Mouse (Mus musculus): ENCODE data around the gene Dagla. TPM values are rescaled to one million over a fixed set of nuclear protein-coding genes. Genes with fewer than 3 reads are reported as not detected.

The Dagla gene
- polyA plus RNA-seq, 1 experiment from 2014 or later: 1.3 TPM

- Histone ChIP-seq H3K27ac (ENCODE audit: poor library complexity, severe bottlenecking) (no peak overlapping the region), H3K9me3 (replicated peaks) (no peaks in the 10 kb centered on the region), H3K4me2 (no peak overlapping the region), H3K36me3 (no peaks in the 10 kb centered on the region), H3K27me3 (replicated peaks) (peaks cover 77% of the 10 kb centered on the region), H3K4me1 (replicated peaks) (no peaks in the 10 kb centered on the region), H3K4me3 (no peak overlapping the region), H3K9ac (no peak overlapping the region)
- 35% methylated on average over 9 of the region's 9 CpGs for WGBS
- ATAC-seq (ENCODE audit: insufficient number of reproducible peaks, low FRiP score): no peak
These were observed 29.0 kb upstream of the Dagla start for GRCm38 (mm10) chr19:10333545-10334252.

- no peak overlapping the region for H3K4me2 ChIP-seq
- H3K4me1 ChIP-seq (replicated peaks): no peaks in the 10 kb centered on the region
- H3K36me3 ChIP-seq: no peaks in the 10 kb centered on the region
- 55% methylated on average over 4 of the region's 4 CpGs for WGBS
- H3K9ac ChIP-seq: no peak overlapping the region
- H3K4me3 ChIP-seq: no peak overlapping the region
- H3K27ac ChIP-seq (ENCODE audit: poor library complexity, severe bottlenecking): no peak overlapping the region
- no peaks in the 10 kb centered on the region for H3K9me3 ChIP-seq (replicated peaks)
- no peak for ATAC-seq (ENCODE audit: insufficient number of reproducible peaks, low FRiP score)
- peaks cover 63% of the 10 kb centered on the region for H3K27me3 ChIP-seq (replicated peaks)
These were observed 27.0 kb upstream of the Dagla start for GRCm38 (mm10) chr19:10331706-10332105.

GRCm38 (mm10) chr19:10329033-10329432 is 24.4 kb upstream of the Dagla start:
- no peaks in the 10 kb centered on the region for H3K36me3 ChIP-seq
- no peaks in the 10 kb centered on the region for H3K9me3 ChIP-seq (replicated peaks)
- ATAC-seq (ENCODE audit: insufficient number of reproducible peaks, low FRiP score): no peak
- no peak overlapping the region for H3K4me3 ChIP-seq
- H3K4me2 ChIP-seq: no peak overlapping the region
- H3K27ac ChIP-seq (ENCODE audit: poor library complexity, severe bottlenecking): no peak overlapping the region
- H3K27me3 ChIP-seq (replicated peaks): peaks cover 48% of the 10 kb centered on the region
- H3K9ac ChIP-seq: no peak overlapping the region
- 71% methylated on average over 8 of the region's 8 CpGs for WGBS
- no peaks in the 10 kb centered on the region for H3K4me1 ChIP-seq (replicated peaks)

- Histone ChIP-seq H3K9me3 (replicated peaks) (no peaks in the 10 kb centered on the region), H3K4me2 (no peak overlapping the region), H3K27ac (ENCODE audit: poor library complexity, severe bottlenecking) (no peak overlapping the region), H3K9ac (no peak overlapping the region), H3K27me3 (replicated peaks) (peaks cover 29% of the 10 kb centered on the region), H3K4me1 (replicated peaks) (0 out of 2 replicates have a peak, but pooled peaks cover 7% of the 10 kb centered on the region), H3K4me3 (no peak overlapping the region), H3K36me3 (no peaks in the 10 kb centered on the region)
- WGBS: 48% methylated on average over 3 of the region's 3 CpGs
- no peak for ATAC-seq (ENCODE audit: insufficient number of reproducible peaks, low FRiP score)
These were observed 21.9 kb upstream of the Dagla start for GRCm38 (mm10) chr19:10326609-10327008.

- no peak overlapping the region for H3K4me3 ChIP-seq
- no peak for ATAC-seq (ENCODE audit: insufficient number of reproducible peaks, low FRiP score)
- 68% methylated on average over 5 of the region's 5 CpGs for WGBS
These were observed 19.2 kb upstream of the Dagla start for GRCm38 (mm10) chr19:10323860-10324259.

GRCm38 (mm10) chr19:10323362-10323837 is 18.7 kb upstream of the Dagla start:
- Histone ChIP-seq H3K4me2 (no peak overlapping the region), H3K4me1 (replicated peaks) (0 out of 2 replicates have a peak, but pooled peaks cover 7% of the 10 kb centered on the region), H3K9me3 (replicated peaks) (no peaks in the 10 kb centered on the region), H3K4me3 (no peak overlapping the region), H3K36me3 (no peaks in the 10 kb centered on the region), H3K9ac (no peak overlapping the region), H3K27me3 (replicated peaks) (peaks cover 14% of the 10 kb centered on the region), H3K27ac (ENCODE audit: poor library complexity, severe bottlenecking) (no peak overlapping the region)
- ATAC-seq (ENCODE audit: insufficient number of reproducible peaks, low FRiP score): peak; percentile 72
- 34% methylated on average over 9 of the region's 9 CpGs for WGBS

More at GRCm38 (mm10) chr19:10323860-10324259, 19.2 kb upstream of the Dagla start:
- Histone ChIP-seq H3K9ac (no peak overlapping the region), H3K27me3 (replicated peaks) (peaks cover 19% of the 10 kb centered on the region), H3K36me3 (no peaks in the 10 kb centered on the region), H3K4me1 (replicated peaks) (0 out of 2 replicates have a peak, but pooled peaks cover 7% of the 10 kb centered on the region), H3K4me2 (no peak overlapping the region), H3K27ac (ENCODE audit: poor library complexity, severe bottlenecking) (no peak overlapping the region), H3K9me3 (replicated peaks) (no peaks in the 10 kb centered on the region)

GRCm38 (mm10) chr19:10317795-10318194 is 13.1 kb upstream of the Dagla start:
- Histone ChIP-seq H3K4me2 (no peak overlapping the region), H3K4me3 (no peak overlapping the region), H3K4me1 (replicated peaks) (no peaks in the 10 kb centered on the region), H3K9me3 (replicated peaks) (no peaks in the 10 kb centered on the region), H3K9ac (no peak overlapping the region), H3K27me3 (replicated peaks) (peaks cover 10% of the 10 kb centered on the region), H3K27ac (ENCODE audit: poor library complexity, severe bottlenecking) (no peak overlapping the region), H3K36me3 (no peaks in the 10 kb centered on the region)
- 44% methylated on average over 4 of the region's 4 CpGs for WGBS
- no peak for ATAC-seq (ENCODE audit: insufficient number of reproducible peaks, low FRiP score)

GRCm38 (mm10) chr19:10317358-10317757 is 12.7 kb upstream of the Dagla start:
- no peak for ATAC-seq (ENCODE audit: insufficient number of reproducible peaks, low FRiP score)
- Histone ChIP-seq H3K9me3 (replicated peaks) (no peaks in the 10 kb centered on the region), H3K4me3 (no peak overlapping the region), H3K4me2 (no peak overlapping the region), H3K4me1 (replicated peaks) (no peaks in the 10 kb centered on the region), H3K9ac (no peak overlapping the region), H3K36me3 (no peaks in the 10 kb centered on the region), H3K27ac (ENCODE audit: poor library complexity, severe bottlenecking) (no peak overlapping the region), H3K27me3 (replicated peaks) (peaks cover 10% of the 10 kb centered on the region)
- whole genome bisulfite sequencing: 82% methylated on average over 2 of the region's 2 CpGs

GRCm38 (mm10) chr19:10316956-10317355 is 12.3 kb upstream of the Dagla start:
- no peaks in the 10 kb centered on the region for H3K36me3 ChIP-seq
- 66% methylated on average over 4 of the region's 4 CpGs for WGBS
- H3K9me3 ChIP-seq (replicated peaks): no peaks in the 10 kb centered on the region
- peaks cover 10% of the 10 kb centered on the region for H3K27me3 ChIP-seq (replicated peaks)
- H3K9ac ChIP-seq: no peak overlapping the region
- no peak for ATAC-seq (ENCODE audit: insufficient number of reproducible peaks, low FRiP score)
- H3K4me2 ChIP-seq: no peak overlapping the region
- no peaks in the 10 kb centered on the region for H3K4me1 ChIP-seq (replicated peaks)
- H3K4me3 ChIP-seq: no peak overlapping the region
- H3K27ac ChIP-seq (ENCODE audit: poor library complexity, severe bottlenecking): no peak overlapping the region

GRCm38 (mm10) chr19:10312072-10312471 is 7.4 kb upstream of the Dagla start:
- Histone ChIP-seq H3K27ac (ENCODE audit: poor library complexity, severe bottlenecking) (no peak overlapping the region), H3K4me2 (no peak overlapping the region), H3K4me1 (replicated peaks) (no peaks in the 10 kb centered on the region), H3K9me3 (replicated peaks) (no peaks in the 10 kb centered on the region), H3K27me3 (replicated peaks) (peaks cover 9% of the 10 kb centered on the region; the same call in 1 of the 2 replicates), H3K9ac (no peak overlapping the region), H3K36me3 (no peaks in the 10 kb centered on the region), H3K4me3 (no peak overlapping the region)
- no peak for ATAC-seq (ENCODE audit: insufficient number of reproducible peaks, low FRiP score)
- 66% methylated on average over 8 of the region's 8 CpGs for WGBS

- H3K4me2 ChIP-seq: no peak overlapping the region
- no peaks in the 10 kb centered on the region for H3K36me3 ChIP-seq
- no peak overlapping the region for H3K9ac ChIP-seq
- H3K4me3 ChIP-seq: no peak overlapping the region
- H3K9me3 ChIP-seq (replicated peaks): no peaks in the 10 kb centered on the region
- H3K27ac ChIP-seq (ENCODE audit: poor library complexity, severe bottlenecking): no peak overlapping the region
- peaks cover 26% of the 10 kb centered on the region for H3K27me3 ChIP-seq (replicated peaks)
- WGBS: 45% methylated on average over 2 of the region's 2 CpGs
- ATAC-seq (ENCODE audit: insufficient number of reproducible peaks, low FRiP score): no peak
- H3K4me1 ChIP-seq (replicated peaks): peaks cover 12% of the 10 kb centered on the region; the same call in 1 of the 2 replicates
These were observed 4.3 kb upstream of the Dagla start for GRCm38 (mm10) chr19:10308990-10309389.

- no peak for ATAC-seq (ENCODE audit: insufficient number of reproducible peaks, low FRiP score)
These were observed 3.3 kb upstream of the Dagla start for GRCm38 (mm10) chr19:10307941-10308340.

More at GRCm38 (mm10) chr19:10307941-10308340, 3.3 kb upstream of the Dagla start:
- no peaks in the 10 kb centered on the region for H3K36me3 ChIP-seq
- peaks cover 34% of the 10 kb centered on the region for H3K27me3 ChIP-seq (replicated peaks)
- no peak overlapping the region for H3K27ac ChIP-seq (ENCODE audit: poor library complexity, severe bottlenecking)
- H3K4me1 ChIP-seq (replicated peaks): peaks cover 18% of the 10 kb centered on the region
- no peak overlapping the region for H3K4me3 ChIP-seq
- 42% methylated on average over 6 of the region's 6 CpGs for WGBS
- no peaks in the 10 kb centered on the region for H3K9me3 ChIP-seq (replicated peaks)
- H3K4me2 ChIP-seq: no peak overlapping the region
- H3K9ac ChIP-seq: no peak overlapping the region
